In genomic region chr4:58670107-58670905, GRCm38 (mm10) we compare ENCODE assay signal across 9 mouse cellular contexts.
A peak's percentile ranks its signal among the peaks of the same experiment; 100 is the strongest.
DNase-seq lines count a peak whose midpoint lies in the region; ATAC-seq lines count a peak whose summit lies in the region.
"Had no signal": no experiment of that assay in that cellular context is flagged by ENCODE, and none has a peak within 500 bp of the region (broad histone marks: within the 10 kb centered on the region; RNA-seq: fewer than 3 reads in every experiment).

No protein-coding gene starts in this region.

- DNase-seq in gastrocnemius, postnatal 10 days = peak; percentile 38
- no peak for DNase-seq in gastrocnemius, postnatal 25 days
- peak; percentile 84 for DNase-seq in embryo, embryonic 11 days
- DNase-seq in layer of hippocampus, adult 11-12 months (ENCODE audit: low spot score) = no peak
- DNase-seq in left cerebral cortex, postnatal 14 days (ENCODE audit: low spot score in 2 of 2) = no peak
- DNase-seq in layer of hippocampus, postnatal 25 days (ENCODE audit: extremely low spot score in 1 of 2, low spot score in 1 of 2) = no peak

- H3K9me3 ChIP-seq in intestine, embryonic 15.5 days = no peaks in the 10 kb centered on the region
- no peaks in the 10 kb centered on the region for H3K9me3 ChIP-seq in midbrain, embryonic 12.5 days
- H3K9me3 ChIP-seq: megakaryocyte, embryonic 14.5 days had no signal

- H3K36me3 ChIP-seq in intestine, embryonic 15.5 days = no peaks in the 10 kb centered on the region
- no peaks in the 10 kb centered on the region for H3K36me3 ChIP-seq in midbrain, embryonic 12.5 days

- H3K27ac ChIP-seq in intestine, embryonic 15.5 days = peak overlapping the region; percentile 67; the same call in 1 of the 2 replicates
- H3K27ac ChIP-seq in midbrain, embryonic 12.5 days (replicated peaks) = no peak overlapping the region

- H3K4me2 ChIP-seq in intestine, embryonic 15.5 days (replicated peaks) = peak overlapping the region; percentile 26; the same call in 1 of the 2 replicates
- peak overlapping the region; percentile 26 for H3K4me2 ChIP-seq in midbrain, embryonic 12.5 days (replicated peaks)

- H3K27me3 ChIP-seq in intestine, embryonic 15.5 days (replicated peaks) = no peaks in the 10 kb centered on the region
- H3K27me3 ChIP-seq in midbrain, embryonic 12.5 days = no peaks in the 10 kb centered on the region
- H3K27me3 ChIP-seq: megakaryocyte, embryonic 14.5 days had no signal

- no peak for ATAC-seq in intestine, embryonic 15.5 days
- peak; percentile 68 for ATAC-seq in midbrain, embryonic 12.5 days (ENCODE audit: low FRiP score, low read depth)

- WGBS in intestine, embryonic 15.5 days = 31% methylated on average over 15 of the region's 15 CpGs
- 41% methylated on average over 15 of the region's 15 CpGs for WGBS in midbrain, embryonic 12.5 days

- H3K9ac ChIP-seq in intestine, embryonic 15.5 days = no peak overlapping the region
- no peak overlapping the region for H3K9ac ChIP-seq in midbrain, embryonic 12.5 days (replicated peaks)

- no peak overlapping the region for H3K4me3 ChIP-seq in intestine, embryonic 15.5 days (replicated peaks)
- no peak overlapping the region for H3K4me3 ChIP-seq in midbrain, embryonic 12.5 days
- H3K4me3 ChIP-seq: megakaryocyte, embryonic 14.5 days had no signal

- H3K4me1 ChIP-seq in intestine, embryonic 15.5 days (replicated peaks) = peaks cover 8% of the 10 kb centered on the region; the same call in 1 of the 2 replicates
- peaks cover 20% of the 10 kb centered on the region for H3K4me1 ChIP-seq in midbrain, embryonic 12.5 days
- H3K4me1 ChIP-seq: megakaryocyte, embryonic 14.5 days had no signal

- intact Hi-C loops in left cerebral cortex, postnatal 14 days (cut with DNase I) = no loop called here

Comparison
In these comparisons a context has a peak if more than half of its experiments do, and no peak if none do; other contexts are left out.
1. DNase-seq: peak in gastrocnemius, postnatal 10 days (single experiment) and embryo, embryonic 11 days (single experiment); none in gastrocnemius, postnatal 25 days (single experiment), layer of hippocampus, adult 11-12 months (single experiment), left cerebral cortex, postnatal 14 days (0 of 2) and layer of hippocampus, postnatal 25 days (0 of 2).